Mouse (Mus musculus): ENCODE data around the gene Nup210l. TPM values are rescaled to one million over a fixed set of nuclear protein-coding genes. Genes with fewer than 3 reads are reported as not detected.
A peak's percentile ranks its signal among the peaks of the same experiment; 100 is the strongest.

The Nup210l gene
- total and polyA plus RNA-seq, 3 experiments: 0.26 to 0.66 (median 0.63) TPM

DNA sequence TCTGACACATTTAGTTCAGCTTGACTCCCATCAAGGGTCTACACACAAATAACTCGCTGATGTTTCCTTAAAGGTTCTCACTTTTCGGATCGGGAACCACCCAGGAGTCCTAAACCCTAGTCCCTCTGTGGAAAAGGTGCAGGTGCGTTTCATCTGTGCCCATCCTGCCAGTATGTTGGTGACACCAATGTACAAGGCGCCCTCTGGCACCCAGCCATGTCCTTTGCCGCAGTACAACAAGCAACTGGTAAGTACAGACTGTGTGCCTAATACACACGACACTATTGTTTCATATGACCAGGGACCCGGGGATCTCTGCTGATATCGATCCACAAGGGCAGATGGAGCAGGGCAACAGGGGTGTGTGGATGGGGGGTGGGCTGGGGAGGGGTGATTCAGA, 55.8 kb downstream of the Nup210l start:
- no peak for DNase-seq

DNA sequence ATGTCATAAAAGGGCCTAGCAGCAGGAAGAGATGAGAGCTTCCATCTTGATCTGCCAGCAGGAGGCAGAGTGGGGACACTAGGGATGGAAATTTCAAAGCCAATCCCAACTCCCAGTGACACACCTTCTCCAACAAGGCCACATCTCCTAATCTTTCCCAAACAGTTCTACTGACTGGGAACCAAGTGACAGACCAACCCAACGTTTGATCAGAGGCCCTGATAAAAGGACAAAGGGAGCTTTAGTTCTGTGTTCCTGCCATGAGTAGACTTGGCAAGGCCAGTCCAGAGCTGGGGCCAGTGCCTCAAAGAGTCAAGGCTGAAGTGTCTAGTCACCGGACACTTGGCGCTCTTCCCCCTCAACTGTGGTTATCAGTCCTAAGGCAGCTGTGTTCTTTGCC, 57.6 kb downstream of the Nup210l start:
- DNase-seq: peak; percentile 77

DNA sequence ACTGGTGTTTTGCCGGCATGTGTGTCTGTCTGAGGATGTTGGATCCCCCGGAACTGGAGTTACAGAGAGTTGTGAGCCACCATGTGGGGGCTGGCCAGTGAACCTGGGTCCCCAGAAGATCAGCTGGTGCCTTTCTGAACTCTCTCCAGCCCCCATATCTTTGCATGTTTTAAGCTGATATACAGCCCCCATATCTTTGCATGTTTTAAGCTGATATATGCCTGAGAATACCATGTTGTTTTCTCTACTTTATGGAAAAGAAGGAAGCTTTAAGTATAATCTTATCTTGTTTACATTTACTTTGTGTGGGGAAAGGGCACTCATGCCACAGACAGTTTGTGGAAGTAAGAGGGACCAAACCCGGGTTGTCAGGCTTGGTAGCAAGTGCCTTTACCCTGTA, 75.6 kb downstream of the Nup210l start:
- no peak for DNase-seq

DNA sequence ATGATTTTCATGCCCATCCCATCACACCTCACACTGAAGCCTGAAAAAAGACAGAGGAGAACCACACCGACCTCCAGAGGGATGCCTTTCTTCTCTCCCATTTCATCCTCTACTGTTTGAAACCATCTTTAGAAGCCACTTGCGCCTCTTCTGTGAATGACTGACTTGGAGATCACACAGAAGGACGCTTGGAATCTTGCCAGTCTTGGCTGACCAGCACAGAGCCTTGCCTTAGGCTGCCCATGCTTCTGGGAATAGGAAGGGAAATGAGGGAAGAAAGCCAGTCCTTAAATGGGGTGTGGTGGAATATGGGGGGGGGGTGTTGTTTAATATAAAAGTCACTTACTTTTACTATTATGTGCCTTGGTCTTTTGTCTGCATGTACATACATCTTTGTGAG, 79.6 kb downstream of the Nup210l start:
- DNase-seq: peak; percentile 51

DNA sequence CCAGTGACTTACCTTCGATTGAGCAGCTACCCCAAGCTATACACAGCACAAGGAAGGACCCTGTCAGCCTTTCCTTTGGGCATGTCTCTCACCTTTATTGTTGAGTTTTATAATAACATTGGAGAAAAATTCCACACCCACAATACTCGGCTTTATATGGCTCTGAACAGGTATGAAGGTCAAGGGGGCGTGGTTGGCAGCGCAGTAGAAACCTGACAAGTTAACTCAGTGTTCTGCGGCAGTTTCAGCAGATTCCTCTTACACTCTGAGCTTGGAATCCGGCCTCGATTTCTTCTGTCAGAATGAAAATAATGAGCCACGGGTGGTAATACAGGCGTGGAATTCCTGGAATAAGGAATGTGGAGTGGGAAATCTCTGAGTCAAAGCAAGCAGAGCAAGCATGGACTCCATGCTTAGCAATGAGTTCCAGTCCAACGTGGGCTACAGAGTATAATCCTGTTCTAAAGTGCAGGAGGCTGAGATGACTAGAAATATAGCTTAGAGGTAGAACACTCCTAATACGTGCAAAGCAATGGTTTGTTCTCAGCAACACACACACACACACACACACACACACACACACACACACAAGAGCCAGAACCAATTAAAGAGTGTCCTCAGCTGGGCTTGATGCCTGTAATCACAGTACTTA, 87.1 kb downstream of the Nup210l start:
- DNase-seq: no peak

DNA sequence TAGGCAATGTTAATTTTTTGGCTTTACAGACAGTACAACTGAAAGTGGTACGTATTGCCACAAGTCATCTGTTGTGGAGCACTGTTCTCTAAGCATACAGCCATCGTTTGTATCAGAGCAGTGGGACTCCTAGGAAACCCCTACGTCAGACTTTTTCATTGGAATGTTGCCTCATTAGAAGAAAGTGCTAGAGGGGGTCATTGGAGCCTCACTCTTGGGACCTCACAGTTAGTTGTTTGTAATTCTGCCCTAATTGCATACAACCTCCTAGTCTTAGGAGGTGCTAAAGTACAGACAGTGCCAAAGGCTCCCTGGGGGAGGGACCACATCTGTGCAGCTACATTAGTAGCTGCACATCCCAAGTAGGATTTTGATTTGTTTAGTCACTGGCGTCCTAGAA, 90.8 kb downstream of the Nup210l start:
- no peak for DNase-seq

DNA sequence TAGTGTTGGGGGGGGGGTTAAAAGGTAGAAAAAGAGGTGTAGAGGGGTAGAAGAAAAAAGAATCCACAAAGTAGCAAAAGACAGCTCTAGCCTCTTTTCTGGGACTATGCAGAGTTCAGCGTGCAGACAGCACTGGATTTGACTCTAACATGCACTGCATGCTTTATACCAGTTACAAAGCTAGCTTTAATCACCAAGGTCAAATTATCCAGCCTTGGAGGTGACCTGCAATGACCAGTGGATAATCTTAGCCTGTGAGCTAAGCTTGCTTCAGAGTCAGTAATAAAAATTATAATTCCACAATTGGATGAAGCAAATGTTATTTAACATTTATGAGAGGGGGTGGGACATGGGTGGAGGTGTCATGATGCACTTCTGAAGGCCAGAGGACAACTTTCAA, 91.7 kb downstream of the Nup210l start:
- peak; percentile 64 for DNase-seq

DNA sequence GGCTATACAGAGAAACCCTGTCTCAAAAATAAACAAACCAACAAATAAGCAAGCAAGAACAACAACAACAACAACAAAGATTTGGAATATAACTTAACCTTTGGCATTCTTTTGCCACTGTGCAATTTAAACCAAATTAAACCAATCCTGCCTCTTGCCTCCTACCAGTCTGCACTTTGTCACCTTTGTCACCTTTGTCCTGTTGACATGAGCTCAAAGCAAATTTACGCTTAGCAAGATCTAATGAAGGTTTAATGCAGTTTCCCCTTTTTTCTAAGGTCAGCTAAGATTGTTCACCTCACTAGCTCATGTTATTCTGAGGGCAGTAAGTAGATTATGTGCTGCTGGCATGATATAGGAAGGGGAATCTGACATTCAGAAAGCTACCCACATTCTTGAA, 93.6 kb downstream of the Nup210l start:
- no peak for DNase-seq

DNA sequence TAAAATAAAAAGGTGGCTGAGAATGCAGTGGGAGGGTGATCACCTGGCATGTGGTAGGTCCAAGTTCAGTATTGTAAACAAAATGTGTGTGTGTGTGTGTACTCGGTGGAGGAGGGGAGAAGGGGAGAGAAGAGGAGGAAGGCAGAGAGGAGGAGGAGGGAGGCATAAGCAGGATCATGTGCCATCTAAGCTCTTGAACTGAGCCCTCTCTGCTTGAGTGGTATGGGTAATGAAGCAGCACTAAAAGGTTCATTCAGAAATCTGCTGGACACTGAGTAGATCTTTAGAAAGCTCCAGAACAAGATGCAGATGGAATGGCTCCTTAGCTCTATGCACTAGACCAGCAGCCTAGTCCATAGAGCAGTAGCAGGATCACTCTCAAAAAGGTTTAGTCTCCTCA, 99.0 kb downstream of the Nup210l start:
- DNase-seq: no peak

DNA sequence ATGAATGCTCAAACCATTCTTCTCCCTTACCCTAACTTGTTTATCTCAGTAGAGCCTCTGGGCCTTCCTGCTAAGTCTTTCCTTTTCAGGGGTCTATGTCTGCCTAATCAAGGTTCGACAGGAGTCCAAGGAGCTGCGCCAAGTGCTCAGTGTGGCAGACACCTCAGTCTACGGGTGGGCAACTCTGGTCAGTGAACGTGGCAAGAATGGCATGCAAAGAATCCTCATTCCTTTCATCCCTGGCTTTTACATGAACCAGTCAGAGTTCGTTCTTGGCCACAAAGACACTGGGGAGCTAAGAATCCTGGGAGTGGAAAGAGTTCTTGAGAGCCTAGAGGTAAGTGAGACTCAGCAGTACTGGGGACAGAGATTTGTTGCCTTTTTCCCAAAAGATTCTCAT, 99.7 kb downstream of the Nup210l start:
- DNase-seq: no peak

DNA sequence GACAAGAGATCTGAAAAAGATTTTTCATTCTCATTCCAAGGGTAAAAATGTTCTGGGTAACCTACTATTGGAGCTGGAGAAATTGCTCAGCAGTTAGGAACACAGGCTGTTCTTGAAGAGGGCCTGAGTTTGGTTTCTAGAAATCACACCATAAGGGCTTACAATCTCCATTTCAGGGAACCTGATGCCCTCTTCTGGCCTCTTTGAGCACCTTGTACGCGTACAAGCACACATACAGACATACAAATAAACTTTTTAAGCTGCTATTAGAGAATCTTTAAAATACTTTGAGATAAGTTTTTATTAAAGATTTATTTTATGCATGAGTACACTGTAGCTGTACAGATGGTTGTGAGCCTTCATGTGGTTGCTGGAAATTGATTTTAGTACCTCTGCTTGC, 100.7 kb downstream of the Nup210l start:
- DNase-seq: no peak

DNA sequence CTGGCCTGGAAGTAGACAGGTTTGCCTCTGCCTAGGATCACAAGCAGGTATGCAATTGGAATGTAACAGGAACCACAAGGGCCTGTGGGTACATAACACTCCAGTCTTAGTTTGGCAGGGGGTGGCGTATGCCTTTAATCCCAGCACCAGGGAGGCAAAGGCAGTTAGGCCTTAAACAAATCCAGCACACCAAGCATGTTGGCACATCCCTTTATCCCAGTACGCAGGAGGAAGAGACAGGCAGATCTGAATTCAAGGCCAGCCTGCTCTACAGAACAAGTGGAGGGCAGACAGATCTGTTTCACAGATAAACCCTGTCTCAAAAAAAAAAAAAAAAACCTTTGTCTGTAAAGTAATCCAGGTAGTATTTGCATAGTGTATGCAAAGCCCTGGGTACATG, 104.7 kb downstream of the Nup210l start:
- DNase-seq: no peak

DNA sequence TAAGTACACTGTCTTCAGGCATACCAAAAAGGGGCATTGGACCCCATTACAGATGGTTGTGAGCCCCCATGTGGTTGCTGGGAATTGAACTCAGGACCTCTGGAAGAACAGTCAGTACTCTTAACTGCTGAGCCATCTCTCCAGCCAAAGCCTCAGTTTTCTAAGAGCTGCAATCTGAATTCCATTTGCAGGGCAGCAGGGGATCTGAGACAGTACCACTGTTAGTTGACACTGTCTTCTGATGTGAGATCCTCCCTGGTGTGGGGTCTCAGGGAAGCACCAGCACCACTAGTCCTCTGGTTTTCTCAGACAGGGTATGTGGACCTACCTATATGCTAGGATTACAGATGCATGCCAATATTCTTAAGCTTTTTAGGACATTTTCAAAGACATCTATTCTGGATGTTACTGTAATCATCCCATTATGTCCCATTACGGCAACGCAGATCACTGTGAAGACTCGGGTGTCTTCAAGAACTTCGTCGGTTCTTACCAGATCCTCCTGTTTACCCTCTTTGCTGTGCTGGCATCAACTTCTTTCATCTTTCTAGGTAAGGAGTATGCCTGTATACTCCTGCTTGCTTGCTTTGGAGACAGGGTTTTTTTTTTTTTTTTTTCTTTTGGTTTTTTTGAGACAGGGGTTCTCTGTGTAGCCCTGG, 106.1 kb downstream of the Nup210l start:
- no peak for DNase-seq

DNA sequence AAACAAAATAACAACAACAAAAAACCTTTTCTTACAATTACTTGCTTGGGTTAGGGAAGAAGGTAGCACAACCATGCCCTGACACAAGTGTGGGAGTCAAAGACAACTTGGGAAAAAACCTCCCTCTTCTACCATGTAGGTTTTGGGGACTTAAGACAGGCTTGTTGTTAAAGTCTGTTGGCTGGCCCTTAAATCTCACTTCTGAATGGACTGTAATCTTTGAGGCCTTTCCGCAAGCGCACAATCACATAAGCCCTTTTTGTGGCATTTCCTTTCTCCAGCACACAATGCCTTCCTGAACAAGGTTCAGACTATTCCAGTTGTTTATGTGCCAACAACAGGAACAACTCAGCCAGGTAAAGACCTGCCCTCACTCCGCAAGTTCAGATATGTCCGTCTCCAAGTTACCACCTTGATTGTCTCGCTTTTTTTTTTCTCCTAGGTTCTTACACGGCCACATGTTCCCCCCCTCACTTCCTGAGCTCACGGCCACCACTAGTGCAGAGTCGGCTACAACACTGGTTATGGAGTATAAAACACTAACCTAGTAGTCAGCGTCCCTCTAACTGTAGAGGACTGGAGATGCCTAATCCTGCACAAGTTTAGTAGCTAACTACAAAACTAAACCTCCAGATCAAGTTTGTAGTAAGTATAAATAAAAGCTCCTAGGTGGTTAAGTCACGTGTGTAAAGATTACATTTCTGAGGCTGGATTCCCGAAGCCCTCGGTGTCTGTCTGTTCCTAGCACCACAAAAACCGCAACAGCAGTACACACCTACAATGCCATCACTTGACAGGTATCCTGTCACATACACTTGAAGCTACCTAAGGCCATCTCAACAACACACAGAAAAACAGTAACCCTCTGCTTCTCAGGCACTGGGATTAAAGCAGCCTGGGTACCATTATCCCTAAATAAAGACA, 107.8 kb downstream of the Nup210l start:
- DNase-seq: no peak

DNA sequence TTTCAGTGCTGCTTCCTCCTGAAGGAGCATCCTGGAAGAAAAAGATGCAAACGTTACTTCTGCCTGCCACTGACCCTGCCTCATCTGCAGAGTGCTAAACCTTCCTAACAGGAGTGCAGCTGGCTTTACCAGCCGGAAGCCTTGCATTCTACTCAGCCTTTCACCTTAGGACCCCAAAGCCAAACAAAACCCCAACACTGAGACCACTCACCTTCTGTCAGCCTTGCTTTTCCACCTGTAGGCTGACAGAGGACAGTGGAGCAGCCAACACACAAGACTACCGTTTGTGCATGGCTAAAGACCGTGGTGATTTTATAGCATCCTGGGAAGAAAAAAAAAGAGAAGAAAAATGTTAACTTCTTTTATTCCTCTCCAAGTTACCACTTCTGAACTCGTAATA, 108.8 kb downstream of the Nup210l start:
- DNase-seq: no peak

DNA sequence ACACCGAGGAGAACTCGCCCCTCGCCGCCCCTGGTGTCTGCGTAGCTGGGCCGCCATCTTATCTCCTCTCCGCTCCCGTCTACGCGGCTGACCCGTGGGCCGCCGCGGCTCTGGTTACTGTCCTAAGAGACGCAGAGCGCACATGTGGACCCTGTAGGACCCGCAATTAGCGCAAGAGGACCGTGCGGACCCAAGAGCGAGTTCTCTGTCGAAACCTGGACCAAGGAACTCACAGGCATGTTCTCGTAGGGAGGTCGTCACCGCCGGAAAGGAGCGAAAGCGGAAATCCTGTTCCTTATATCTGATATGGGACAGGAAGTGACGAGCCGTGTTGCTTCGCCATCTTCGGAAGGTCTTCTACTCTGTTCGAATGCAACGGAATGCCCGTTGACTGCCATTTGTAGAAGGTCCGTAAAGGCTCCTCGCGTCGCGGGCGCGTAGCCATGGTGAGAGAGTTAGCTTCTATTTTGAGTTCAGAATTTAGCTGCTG, 109.5 kb downstream of the Nup210l start, which contains the start of the genes Rps27 and Rab13:
Rps27 (minus strand) TSS at position 275 of the 490 bp plus-strand sequence.
Rab13 (plus strand) TSS at position 319 of the 490 bp plus-strand sequence.
- DNase-seq: peak; percentile 93

DNA sequence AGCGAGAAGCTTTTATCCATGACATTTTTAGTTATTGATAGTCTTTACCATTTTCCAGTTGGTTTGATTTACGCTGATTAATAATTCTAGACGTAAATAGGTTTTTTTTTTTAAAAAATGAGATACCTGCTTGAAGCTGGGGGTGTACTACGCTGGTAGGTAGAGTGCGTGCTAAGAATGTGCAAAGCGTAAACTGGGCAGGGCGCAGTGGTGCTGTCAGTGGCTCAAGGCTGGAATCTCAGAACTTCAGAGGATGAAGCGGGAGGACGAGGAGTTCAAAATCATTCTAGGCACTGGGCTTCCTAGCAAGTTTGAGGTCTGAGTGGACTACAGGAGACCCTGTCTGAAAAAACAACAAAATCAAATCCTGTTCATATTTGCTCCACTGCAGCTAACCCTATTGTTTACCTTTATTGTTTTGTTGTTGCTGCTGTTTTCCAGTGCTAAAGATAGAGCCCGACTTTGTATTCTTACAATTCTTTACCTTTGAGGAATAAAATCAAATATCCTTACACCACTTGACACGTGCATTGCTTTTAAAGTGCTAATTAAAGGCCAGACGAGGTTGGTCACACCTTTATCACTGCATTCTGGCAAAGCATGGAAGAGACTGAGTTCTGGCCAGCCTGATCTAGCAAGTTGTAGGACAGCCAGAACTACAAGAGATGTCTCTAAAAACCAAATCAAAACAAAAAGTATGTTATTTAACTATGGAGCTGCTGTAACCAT, 110.2 kb downstream of the Nup210l start:
- DNase-seq: peak; percentile 48

DNA sequence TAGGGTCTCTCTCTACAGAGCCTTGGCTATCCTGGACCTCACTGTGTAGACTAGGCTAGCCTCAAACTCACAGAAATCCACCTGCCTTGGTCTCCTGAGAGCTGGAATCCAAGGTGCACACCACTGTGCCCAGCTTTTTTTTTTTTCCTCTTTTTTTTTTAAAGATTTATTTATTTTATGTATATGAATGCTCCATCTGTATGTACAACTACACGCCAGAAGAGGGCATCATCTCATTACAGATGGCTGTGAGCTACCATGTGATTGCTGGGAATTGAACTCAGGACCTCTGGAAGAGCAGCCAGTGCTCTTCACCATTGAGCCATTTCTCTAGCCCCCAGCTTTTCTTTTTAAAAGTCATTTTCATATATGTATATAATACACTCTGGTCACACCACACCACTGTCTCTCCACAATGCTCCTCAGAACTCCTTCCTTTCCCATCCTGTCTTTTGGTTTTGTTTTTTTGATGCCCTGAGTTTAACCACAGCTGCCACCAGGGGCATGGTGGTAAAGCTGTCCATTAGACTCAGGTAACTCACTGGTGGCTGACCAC, 112.0 kb downstream of the Nup210l start:
- no peak for DNase-seq

DNA sequence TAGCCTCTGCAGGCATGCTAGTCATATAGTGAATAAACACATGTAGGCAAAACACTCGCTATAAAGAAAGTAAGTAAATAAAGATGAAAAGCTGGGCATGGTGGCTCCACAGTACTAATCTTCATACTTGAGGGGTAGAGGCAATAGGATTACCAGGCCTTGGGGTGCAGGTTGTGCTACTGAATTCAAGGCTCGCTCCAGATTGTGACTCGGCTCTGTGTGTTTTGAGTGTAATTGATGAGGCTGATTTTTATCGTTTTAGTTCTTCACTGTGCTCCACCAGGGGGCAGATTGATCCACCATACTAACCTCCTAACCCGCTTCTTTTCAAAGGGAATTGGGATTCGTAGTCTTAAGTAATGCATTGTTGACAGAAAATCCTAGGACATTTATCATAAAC, 116.2 kb downstream of the Nup210l start:
- peak; percentile 59 for DNase-seq

DNA sequence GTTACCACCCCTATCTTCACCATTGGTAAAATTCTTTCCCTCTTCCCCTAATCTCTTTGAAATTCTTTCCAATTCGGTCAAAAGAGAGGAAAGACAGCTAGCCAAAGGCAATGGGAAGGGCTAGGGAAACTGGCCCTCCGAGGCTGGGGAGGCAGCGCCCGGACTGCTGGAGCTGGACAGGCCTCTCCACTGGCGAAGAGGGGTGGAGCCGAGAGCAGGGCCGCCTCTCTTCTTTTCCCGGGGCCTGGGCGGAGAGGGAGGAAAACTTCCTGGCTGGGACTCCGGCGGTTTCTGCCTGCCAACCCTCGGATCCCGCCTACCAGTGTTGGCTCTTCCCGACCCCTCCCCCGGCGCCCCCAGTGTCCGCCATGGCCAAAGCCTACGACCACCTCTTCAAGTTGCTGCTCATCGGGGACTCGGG, 116.6 kb downstream of the Nup210l start:
- peak; percentile 92 for DNase-seq

DNA sequence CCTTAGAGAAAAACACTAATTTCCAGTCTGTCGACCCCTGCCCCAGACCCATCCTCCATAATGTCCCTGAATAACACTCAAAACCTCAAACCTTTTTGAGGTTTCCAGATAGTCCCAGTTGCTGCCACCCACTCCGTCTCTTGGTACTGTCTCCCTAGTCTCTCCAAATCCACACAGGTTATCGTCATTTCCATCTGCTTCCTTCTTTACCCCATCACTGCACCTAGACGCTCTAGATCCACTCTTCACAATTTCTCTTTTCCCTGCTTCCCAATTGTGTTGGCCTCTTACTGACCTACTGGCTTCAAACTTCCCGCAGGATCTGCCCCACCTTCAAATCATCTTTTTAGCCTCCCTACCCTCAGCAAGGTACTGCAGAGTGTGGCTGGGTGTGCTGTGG, 117.2 kb downstream of the Nup210l start:
- DNase-seq: no peak

DNA sequence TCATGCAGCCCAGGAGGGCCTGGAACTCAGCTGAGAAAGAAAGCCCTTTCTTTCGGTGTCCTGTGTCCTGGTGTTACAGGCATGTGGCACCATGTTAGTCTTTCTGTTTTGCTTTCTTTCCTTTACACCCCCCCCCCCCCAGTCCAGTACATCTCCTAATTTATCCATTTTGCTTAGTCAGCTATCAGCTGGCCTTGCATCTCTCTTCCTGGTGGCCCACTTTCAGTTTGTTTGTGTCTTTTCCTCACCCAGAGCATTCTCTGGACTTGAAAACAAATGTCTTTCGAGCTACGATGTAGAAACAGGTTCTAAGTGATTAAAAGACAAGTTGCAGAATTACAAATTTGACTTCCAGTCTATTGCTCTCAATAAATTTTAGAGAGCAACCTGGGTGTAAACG, 118.5 kb downstream of the Nup210l start:
- no peak for DNase-seq

All from adrenal gland, adult 2 months (tissue).